Mouse (Mus musculus) 416B (cell line): ENCODE results near the gene Abr.

Source experiments
- DNase-seq: peaks from one replicate; pipeline ENCODE4 v3.0.0; 2011; ENCODE audit warnings: low read depth

Gene Abr

DNA sequence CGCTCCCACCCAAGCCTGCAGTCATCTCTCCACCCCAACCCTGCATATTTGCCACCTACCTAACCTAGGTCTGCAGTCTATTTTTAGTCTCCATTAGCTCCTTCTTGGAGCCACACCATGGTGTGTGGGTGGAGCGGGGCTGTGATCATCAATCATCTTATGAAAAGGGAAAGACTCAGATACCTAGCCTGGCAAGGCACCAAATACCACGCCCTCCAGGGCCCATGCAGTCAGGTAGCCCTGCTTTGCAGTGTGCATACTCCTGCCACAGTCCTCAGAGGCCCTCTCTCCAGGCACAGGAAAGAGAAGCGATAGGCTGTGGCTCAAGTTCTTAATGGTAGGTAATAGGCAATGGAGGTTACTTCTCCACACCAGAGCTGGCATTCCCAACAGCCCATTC, 128.9 kb downstream of the Abr start:
- DNase-seq = no peak

DNA sequence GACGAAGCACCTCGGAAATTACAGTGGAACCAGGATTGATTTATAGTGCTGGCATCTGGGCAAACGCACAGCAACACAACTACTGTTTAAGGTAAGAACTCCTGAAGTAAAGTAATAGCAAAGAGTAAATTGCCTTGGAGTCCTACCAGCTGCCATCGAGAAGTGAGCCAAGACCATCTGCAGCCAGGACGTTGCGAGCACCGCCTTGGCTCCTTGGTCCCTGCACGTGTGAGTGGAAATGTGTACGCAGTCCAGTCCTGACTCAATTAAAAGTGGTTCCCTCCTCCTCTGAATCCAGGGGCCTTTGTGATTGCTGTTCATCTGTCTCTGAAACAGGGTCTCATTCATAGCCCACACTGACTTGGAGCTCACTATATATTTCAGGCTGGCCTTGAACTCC, 130.3 kb downstream of the Abr start:
- DNase-seq = no peak

DNA sequence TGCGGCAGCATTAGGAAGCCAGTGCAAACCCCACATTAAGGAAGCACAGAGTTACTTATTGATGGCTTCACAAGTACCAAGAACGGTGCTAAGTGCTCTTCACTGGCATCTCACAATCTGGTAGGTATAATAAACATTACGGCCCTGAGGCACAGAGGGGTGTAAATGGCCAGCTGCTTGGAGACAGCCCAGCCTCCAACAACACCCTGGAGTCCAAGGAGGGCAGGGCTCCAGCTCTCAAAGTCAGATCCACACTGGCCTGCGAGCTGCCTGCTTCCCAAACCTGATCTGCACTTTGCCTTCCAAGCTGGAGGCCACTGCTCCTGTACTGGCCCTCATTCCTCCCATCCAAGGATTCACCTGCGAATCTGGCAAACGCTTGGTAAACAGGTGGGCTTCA, 132.7 kb downstream of the Abr start:
- no peak for DNase-seq

DNA sequence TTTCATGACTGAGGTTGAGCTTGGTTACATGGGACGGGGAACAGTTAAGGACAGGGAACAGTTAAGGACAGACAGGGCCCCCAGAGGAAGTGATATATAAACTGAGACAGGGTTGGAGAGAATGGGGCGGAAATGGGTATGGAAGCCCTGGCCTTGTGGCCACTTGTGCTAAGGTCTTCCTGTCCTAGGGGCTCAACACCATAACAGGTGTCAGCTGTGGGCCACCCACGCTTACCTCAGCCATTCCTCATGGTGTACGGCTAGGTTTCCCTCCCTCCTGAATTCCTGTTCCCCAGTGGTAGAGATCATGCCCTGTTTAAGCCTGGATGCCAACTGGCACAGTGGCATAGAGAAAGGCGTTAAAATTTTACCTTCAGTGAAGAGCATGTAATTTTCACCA, 135.1 kb downstream of the Abr start:
- no peak for DNase-seq

DNA sequence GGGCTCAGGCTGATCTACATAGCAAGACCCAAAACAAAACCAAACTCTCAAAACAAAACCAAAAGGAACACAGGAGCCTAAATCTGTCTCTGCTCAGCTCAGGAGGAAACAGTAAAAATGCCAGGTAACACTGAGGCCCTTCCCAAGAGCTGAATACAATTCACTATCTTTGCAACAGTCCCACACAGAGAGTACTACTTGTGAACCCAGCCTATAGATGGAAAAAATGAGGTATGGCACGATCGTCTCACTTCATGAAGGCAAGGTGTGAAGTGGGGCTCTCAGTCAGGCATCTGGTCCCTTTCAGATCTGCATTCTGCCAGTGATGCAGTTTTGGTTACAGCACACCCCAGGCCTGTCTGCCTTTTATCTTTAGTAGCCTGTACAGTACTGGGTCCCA, 138.1 kb downstream of the Abr start:
- DNase-seq = no peak

DNA sequence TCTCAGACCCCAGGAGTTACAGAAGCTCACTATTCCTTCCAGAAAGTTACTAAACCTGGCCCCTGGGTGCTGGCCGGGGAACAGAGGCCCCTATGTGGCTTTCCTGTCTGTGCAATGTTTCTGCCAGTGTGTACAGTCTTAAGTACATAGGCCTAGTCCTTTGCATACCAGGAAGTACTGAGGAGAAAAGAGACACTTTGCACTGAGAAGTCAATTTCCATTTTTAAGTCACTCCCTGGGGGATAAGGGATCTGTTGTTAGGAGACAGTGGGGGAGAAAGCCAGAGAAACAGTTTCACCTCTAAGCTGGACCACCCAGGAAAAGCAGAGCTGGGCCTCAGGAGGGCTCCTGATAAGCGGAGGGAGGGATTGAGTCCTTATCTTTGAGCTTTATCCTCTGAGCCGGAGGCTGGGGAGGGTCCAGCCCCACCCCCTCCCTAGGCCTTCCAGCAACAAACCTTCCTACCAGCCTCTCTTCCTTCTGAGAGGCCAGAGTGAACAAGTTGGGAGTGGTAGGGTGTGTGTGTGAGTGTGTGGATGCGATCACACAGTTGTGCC, 138.9 kb downstream of the Abr start:
- no peak for DNase-seq

DNA sequence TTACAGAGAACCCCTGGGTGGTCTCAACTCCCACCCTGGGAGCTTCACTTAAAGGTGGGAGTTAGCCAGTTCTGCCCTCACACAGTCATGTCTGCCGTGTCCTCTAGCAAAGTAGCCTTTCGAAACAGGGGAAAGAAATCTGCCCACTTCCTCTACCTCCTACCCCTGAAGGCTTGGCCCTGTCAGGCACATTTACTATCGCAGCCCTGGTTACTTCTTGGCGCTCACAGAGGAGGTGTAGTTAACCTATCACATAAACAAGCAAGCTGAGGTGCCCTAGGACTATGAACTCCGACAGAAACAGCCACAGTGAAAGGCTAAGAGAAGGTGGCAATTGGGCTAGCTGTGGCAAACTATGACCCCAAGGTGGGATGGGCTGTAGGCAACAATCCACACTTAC, 139.4 kb downstream of the Abr start:
- DNase-seq = peak; percentile 46

DNA sequence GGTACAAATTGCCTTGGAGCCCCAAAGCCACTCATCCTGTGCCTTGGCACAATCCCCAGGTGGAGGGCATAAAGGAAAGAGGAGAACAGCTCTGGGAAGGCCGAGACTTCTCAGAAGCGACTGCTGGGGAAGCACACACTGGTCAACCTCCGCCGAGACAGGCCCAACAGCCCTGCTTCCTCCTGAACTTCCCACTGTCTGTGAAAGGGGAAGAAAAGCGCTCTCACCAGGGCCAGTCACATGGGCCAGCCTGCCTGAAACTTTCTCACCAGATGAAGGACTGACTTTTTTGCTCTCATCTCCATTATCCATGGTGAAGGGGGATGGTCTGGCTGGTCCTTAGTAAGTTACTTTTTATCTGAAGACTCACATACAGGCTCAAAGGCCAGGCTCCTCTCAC, 139.9 kb downstream of the Abr start:
- DNase-seq = peak; percentile 38

DNA sequence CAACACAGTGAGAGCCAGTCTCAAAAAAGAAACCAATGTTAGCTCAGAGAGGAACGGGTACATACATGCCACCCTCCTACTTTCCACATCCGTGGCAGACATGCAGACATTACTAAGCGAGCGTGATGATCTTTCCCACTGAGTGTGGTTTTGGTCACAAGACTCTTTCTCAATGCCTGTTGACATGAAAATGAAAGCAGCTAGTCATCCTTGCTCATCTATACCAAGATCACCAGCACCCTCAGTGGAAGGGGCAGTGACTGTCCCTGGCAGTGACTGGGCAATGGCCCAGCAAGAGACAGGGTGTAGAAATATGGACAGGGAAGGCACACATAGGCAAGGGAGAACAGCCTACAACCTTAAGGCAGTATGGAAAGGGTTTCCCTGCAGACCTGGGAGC, 142.4 kb downstream of the Abr start:
- DNase-seq = peak; percentile 87

DNA sequence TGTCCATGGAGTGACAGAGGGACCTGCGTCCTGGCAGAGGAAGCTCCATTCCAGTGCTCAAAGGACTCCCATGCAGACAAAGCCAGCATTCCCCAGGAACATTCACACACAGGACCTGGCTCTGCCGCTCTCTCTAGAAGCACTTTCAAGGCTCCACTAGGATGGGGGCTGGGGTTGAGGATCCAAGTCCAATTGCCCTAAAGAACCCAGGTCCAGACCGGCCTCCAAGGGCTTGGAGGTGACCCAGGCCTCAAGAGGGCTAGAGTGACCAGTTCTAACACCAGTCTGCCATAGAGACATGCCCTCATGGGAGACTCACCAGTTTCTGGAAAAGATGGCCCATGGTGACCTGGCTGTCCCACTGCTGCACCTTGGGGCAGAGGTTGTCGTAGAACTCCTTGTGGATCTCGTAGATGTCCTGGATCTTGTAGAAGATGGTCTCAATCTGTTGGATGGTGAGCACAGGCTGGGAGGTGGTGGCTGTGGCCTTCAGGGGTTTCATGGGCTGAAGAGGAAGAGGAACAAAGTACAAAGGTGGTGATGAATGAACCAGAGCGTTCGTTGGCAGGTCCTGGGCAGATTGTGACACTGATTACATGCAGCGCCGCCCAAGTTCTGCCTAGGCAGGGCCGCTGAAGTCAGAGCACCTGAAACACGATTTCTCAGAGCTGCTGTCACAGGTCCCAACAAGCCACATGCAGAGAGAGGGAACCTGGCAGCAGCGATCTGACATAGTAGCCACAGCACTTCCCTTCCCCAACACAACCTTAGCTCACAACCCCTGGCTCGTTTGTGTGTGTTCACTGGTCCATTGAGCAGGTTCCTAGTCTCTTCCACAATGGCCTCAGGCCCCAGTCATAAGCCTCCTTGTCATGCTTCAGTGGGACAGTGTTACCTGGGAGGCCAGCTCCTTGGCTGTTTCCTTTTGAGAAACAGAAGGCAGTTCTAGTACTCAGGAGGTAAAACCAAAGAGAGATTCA, 143.1 kb downstream of the Abr start:
- DNase-seq = no peak

DNA sequence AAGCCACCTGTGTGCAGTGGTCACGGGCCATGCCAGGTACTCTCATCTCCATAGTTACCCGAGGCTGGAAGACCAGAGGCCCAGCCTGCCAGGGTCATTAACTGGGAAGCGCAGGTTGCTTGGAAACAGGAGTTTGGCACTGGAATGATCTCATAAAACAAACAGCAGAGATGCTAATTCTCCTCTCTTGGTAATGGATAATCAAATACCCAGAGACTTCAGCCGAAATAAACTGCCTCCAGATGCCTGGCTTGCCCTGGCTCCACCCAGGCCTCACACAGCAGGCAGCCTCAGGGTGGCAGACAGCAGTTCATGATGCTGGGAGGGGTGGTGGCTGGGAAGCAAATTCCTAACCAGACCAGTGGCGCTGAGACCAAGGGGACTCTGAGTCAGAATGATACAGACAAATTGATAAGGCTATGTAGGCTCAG, 145.0 kb downstream of the Abr start:
- DNase-seq = no peak

DNA sequence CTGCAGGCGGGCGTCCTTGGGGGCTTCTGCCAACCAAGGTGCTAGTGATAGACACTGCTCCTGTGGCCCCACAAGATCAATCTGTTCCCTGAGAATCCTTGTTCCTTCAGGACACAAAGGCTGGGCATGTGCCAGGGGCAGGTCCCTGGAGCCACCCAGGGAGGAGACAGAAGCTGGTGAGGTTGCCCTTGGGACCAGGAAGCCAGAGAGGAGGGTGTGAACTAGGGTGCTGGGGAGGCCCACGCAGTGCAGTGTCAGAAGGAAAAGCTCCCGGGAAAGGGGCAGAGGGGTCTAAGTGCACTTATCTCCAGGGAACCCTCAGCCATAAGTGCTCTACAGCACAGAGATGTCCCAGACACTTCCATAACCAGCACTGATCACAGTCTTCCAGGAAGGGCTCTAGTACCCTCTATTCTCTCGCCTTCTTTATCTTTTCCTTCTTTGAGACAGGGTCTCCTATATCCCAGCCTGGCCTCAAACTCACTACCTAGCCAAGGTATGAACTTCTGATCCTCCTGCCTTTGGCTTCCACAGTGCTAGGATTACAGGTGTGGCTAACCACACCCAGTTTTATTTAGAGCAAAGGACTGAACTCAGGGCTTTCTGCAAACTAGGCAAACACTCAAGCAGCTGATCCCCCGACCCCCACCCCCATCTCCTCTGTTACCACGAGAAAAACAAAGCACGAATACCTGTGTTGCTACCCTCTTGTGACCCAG, 145.6 kb downstream of the Abr start:
- DNase-seq = no peak

DNA sequence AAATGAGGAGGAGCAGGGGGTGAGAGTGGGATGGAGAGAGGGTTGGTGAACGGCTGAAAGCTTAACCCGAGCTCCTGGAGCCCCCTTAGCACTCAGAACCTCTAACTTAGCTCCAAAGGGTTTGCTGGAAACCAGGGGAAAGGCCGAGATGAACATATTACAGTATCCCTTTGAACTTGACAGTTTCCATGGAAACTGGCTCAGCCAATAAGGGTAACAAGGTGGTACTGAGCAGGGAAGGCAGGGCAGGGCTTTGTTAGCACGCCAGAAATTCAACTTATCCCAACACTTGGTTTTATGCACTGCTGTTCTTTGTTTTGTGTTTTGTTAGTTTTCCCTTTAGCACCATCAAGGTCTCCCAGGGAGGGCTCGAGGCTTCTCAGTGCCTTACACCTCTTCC, 149.5 kb downstream of the Abr start:
- no peak for DNase-seq

DNA sequence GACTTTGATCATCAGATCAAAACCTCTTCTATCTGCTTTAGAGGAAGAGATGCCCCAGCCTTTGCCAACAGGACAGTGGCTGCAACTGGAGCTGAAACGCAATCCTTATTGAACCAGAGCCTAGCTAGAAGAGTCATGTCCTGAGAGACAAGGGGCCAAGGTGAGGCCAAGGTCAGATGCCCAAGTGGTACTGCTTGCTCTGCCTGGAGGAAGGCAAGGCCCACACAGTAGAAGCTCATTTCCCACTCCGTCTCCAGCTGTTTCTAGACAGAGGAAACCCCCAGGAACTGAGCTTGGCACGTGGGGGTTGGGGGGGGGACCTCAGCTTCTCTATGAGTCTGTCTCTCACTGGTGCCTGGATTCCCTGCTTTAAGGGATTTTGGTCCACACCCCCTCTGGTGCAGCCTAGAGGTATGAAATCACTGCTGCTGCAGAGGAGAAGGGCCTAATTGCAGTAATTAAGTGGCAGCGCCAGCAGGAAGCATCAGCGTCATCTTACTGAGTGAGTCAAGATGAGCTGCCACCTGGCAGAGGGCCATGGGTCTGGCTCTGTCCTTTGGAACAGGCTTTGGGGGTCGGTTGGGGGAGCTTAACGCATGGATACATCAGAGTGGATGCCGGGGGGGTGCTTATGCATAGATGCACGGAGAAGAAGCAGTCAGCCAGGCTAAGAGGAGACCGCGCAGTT, 152.7 kb downstream of the Abr start:
- no peak for DNase-seq

DNA sequence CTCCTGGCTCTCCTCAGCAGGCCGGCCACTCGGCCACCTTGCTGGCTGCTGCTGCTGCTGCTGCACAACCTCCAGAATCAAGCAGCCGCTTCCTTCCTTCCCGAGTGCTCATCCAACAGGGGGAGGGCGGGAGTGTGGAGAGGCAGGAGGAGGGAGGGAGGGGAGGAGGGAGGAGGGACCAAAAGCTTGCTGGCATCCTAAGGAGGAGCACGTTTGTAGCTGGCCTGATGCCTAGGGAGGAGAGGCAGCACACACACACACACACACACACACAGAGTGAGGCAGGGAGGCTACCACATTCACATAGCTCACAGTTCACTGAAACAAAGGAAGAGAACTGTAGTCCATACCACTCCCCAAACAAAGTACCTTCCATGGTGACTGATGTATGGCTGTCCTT, 153.8 kb downstream of the Abr start:
- no peak for DNase-seq

DNA sequence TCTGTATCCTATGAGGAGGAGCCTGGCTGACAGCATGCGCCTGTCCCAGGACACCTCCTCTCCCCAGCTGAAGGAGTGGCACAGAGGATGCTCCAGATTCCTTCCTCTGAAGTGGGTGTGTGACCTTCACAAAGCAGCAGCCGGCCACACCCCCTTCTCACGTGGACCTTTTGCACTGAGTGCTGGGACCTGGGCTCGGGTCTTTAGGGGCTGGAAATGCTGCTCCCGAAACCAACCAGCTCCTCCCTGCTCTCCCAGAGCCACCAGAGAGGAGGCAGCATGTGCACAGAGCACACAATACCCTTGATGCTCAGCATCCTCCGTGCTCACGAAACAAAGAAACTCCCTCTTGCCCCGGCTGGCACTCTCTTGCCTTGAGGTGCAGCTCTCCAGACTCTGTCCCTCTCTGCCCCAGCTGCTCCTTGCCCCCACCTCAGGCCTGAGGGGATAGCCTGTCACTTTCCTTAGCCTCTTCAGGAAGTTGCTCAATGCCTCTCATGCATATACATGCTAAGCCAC, 154.6 kb downstream of the Abr start:
- no peak for DNase-seq

DNA sequence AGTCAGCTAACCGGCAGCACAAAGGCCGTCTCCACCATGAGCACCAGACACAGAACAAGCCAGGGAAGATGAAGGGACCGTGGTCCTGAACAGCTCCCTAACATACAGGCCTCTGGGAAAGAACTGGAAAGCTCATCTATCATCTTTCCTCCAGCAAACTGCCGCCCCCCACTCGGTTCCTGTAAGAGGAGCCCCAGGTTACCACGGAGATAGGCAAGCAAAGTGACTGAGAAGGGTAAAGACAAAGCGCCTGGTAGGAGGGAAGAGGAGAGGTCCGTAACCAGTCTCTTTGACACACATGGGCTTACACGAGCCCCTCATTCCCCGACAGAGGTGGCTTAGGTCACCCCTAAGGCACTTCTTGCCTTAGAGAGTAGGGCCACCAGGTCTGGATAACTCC, 155.0 kb downstream of the Abr start:
- no peak for DNase-seq

DNA sequence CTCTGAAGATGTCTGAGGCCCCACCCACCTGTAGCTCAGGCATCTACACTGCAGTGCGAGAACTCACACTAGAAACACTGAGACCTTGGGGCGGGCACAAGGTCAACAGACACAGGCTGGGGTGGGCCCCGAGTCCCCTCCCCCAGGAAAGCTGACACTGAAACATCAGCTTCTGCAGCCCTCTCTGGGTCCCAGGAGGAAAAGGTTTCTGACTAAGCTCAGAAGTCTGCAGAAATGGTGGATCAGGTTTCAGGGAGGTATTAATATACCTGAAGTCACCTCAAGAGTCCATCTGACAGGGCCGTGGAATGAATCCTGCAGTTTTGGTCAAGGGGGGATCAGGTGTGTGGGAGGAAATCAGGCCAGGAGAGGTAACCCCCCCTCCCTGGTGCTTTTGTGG, 156.2 kb downstream of the Abr start:
- DNase-seq = no peak

DNA sequence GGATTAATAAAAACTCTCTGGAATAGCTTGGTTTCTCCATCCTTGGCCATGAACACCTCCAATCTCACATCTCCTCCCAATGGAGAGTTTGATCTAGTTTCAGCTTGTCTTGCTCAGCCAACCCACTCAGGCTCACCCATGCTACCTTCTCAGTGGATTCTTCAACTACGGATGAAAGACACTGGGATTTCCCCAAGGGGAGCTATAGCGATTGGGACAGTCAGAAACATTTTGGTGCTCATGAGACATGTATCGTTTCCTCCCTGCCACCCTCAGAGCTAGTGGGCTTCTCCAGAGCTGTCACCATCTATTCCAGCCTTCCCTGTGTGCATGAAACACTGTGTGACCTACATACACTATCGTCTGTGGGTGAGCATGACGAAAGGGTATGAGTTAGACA, 160.4 kb downstream of the Abr start:
- DNase-seq = no peak

DNA sequence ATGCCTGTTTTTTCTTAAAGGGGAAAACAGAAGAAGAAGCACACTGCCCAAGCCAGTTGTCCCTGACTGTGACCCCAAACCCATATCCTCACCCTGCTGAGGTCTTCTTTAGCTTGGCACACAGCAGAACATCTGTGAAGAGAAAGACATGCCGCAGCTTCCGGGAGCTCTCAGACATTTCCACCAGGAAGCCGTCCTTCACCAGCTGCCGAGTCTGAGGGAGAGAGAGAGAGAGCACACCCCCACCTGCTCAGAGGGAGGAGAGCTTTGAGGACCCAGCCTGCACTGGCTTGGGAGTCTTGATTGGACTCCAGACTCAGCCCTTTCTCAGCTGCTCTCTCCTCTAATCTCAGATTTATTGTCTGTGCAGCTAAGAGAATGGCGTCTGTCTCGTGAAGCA, 160.9 kb downstream of the Abr start:
- no peak for DNase-seq

DNA sequence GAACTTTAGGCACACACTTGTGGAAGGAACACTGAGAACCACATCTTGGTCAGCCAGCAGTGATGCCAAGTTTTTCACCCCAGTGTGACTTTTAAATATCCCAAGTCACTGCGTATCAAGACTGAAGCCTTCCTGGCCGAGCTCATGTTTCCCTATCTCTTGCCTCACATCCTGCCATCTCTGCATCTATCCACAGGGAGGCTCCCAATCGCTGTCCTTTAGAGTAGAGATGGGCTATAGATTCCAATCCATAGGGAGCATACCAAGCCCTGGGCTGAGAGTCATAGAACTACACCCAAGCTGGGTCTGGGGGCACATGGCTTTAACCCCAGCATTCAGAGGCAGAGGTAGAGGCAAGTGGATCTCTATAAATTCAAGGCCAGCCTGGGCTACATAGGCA, 162.6 kb downstream of the Abr start:
- DNase-seq = no peak

DNA sequence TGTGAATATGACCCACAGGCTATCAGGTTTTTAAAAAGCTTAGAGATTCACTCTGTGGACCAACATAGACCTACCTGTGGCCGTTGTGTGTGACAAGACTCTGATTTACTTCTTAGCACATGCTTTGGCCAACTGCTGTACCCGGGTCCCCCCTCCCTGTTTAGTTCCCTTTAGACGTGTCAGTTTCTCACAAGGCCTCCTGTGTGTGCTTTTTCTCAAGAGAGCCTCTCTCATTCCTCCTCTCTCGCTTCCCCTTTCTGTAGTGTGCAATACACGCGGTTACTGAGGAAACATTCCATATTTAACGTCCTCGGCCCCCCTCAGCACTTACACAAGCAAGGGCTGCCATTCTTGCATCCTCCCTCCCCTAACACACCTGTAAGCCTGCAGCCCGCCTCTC, 163.4 kb downstream of the Abr start:
- DNase-seq = peak; percentile 39
